Mouse (Mus musculus): ENCODE results near the gene H2-T22.

- no peak for TF ChIP-seq POLR2A (IDR thresholded peaks at IDR 0.05; ENCODE audit: borderline replicate concordance, extremely low read depth, insufficient read depth, insufficient read length, poor library complexity, severe bottlenecking)
- no peak for TF ChIP-seq CTCF (IDR thresholded peaks at IDR 0.05; ENCODE audit: borderline replicate concordance, extremely low read depth, insufficient read depth, insufficient read length)
Observed at GRCm38 (mm10) chr17:36025197-36025596, 17.4 kb downstream of the H2-T22 start.
